Comparison of ENCODE assay signal across 28 mouse cellular contexts in the genomic region with DNA sequence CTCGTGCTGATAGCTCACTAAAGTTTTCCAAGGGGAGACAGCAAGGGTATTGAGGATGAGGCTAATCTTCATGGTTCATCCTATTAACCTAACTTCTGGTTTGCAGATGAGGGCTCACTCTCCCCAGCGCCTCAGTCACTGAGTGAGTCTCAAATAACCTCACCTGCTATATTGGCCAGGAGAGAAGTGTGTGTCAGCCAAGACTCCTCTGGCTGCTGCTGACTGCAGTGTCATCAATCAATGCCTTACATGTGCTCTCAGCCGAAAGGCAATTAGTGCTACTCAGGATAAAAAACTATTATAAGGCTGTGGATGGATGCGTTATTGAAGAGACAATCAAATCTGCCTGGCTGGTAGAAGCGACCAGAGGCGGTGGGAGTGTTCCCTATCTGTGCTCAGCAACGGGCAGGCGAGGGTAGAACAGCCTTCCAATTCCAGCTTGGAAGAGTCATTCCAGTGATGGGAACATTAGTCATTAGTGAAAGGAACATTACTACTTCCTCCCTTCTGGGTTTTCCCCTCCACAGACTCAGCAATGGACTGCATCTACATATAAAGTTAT.
A peak's percentile ranks its signal among the peaks of the same experiment; 100 is the strongest.
DNase-seq lines count a peak whose midpoint lies in the region; ATAC-seq and TF ChIP-seq lines count a peak whose summit lies in the region.
"Had no signal": no experiment of that assay in that cellular context is flagged by ENCODE, and none has a peak within 500 bp of the region (broad histone marks: within the 10 kb centered on the region; RNA-seq: fewer than 3 reads in every experiment).

No protein-coding gene starts in this region.

- H3K4me3 ChIP-seq in midbrain, postnatal 0 days (ENCODE audit: low read depth, low read length): no peak overlapping the region
- H3K4me3 ChIP-seq in midbrain, embryonic 16.5 days (ENCODE audit: low read depth, low read length): no peak overlapping the region
- no peak overlapping the region for H3K4me3 ChIP-seq in hindbrain, embryonic 13.5 days
- no peak overlapping the region for H3K4me3 ChIP-seq in neural tube, embryonic 14.5 days (ENCODE audit: low read depth, low read length)
- H3K4me3 ChIP-seq in kidney, adult 2 months (ENCODE audit: insufficient read depth, low read depth, low read length): no peak overlapping the region
- H3K4me3 ChIP-seq: forebrain, embryonic 13.5 days; heart, embryonic 10.5 days; heart, embryonic 15.5 days; limb, embryonic 10.5 days; limb, embryonic 15.5 days; liver, embryonic 15.5 days; neural tube, embryonic 13.5 days; stomach, embryonic 15.5 days had no signal

- no peak overlapping the region for H3K4me2 ChIP-seq in midbrain, postnatal 0 days (ENCODE audit: low read depth, low read length, poor library complexity, severe bottlenecking)
- no peak overlapping the region for H3K4me2 ChIP-seq in midbrain, embryonic 16.5 days (ENCODE audit: low read length)
- H3K4me2 ChIP-seq in hindbrain, embryonic 13.5 days: no peak overlapping the region
- H3K4me2 ChIP-seq in neural tube, embryonic 14.5 days (ENCODE audit: low read depth, low read length): no peak overlapping the region
- H3K4me2 ChIP-seq: forebrain, embryonic 13.5 days; heart, embryonic 15.5 days; limb, embryonic 15.5 days; liver, embryonic 15.5 days; lung, embryonic 14.5 days; neural tube, embryonic 13.5 days; stomach, embryonic 15.5 days had no signal

- H3K27ac ChIP-seq in midbrain, postnatal 0 days (ENCODE audit: low read depth, low read length): no peak overlapping the region
- H3K27ac ChIP-seq in midbrain, embryonic 16.5 days (ENCODE audit: low read length): no peak overlapping the region
- H3K27ac ChIP-seq in hindbrain, embryonic 13.5 days: no peak overlapping the region
- no peak overlapping the region for H3K27ac ChIP-seq in neural tube, embryonic 14.5 days (ENCODE audit: low read depth, low read length)
- no peak overlapping the region for H3K27ac ChIP-seq in kidney, adult 2 months (ENCODE audit: insufficient read depth, low read depth, low read length)
- H3K27ac ChIP-seq: forebrain, embryonic 13.5 days; heart, embryonic 10.5 days; heart, embryonic 15.5 days; limb, embryonic 10.5 days; limb, embryonic 15.5 days; liver, embryonic 15.5 days; neural tube, embryonic 13.5 days; stomach, embryonic 15.5 days had no signal

- H3K36me3 ChIP-seq in midbrain, postnatal 0 days (ENCODE audit: insufficient read depth, low read length): no peaks in the 10 kb centered on the region
- H3K36me3 ChIP-seq in midbrain, embryonic 16.5 days (ENCODE audit: control insufficient read depth, insufficient read depth, low read length): no peaks in the 10 kb centered on the region
- H3K36me3 ChIP-seq in hindbrain, embryonic 13.5 days: no peaks in the 10 kb centered on the region
- H3K36me3 ChIP-seq in neural tube, embryonic 14.5 days (ENCODE audit: control insufficient read depth, insufficient read depth, low read length): no peaks in the 10 kb centered on the region
- no peaks in the 10 kb centered on the region for H3K36me3 ChIP-seq in kidney, adult 2 months (ENCODE audit: control insufficient read depth, insufficient read depth, low read length)
- H3K36me3 ChIP-seq: heart, embryonic 10.5 days; heart, embryonic 15.5 days; limb, embryonic 10.5 days; limb, embryonic 15.5 days; liver, embryonic 15.5 days; neural tube, embryonic 13.5 days; stomach, embryonic 15.5 days had no signal

- 80% methylated on average over 8 of the region's 8 CpGs for WGBS in midbrain, postnatal 0 days
- WGBS in midbrain, embryonic 16.5 days: 78% methylated on average over 8 of the region's 8 CpGs
- WGBS in hindbrain, embryonic 13.5 days: 57% methylated on average over 8 of the region's 8 CpGs
- WGBS in neural tube, embryonic 14.5 days: 43% methylated on average over 8 of the region's 8 CpGs
- 62% methylated on average over 8 of the region's 8 CpGs for whole genome bisulfite sequencing in kidney, adult 2 months

- H3K4me1 ChIP-seq in midbrain, postnatal 0 days (ENCODE audit: insufficient read depth, low read length): no peaks in the 10 kb centered on the region
- no peaks in the 10 kb centered on the region for H3K4me1 ChIP-seq in midbrain, embryonic 16.5 days (ENCODE audit: control insufficient read depth, insufficient read depth, low read length)
- H3K4me1 ChIP-seq in hindbrain, embryonic 13.5 days (replicated peaks): no peaks in the 10 kb centered on the region
- H3K4me1 ChIP-seq in neural tube, embryonic 14.5 days (ENCODE audit: control insufficient read depth, insufficient read depth, low read length): no peaks in the 10 kb centered on the region
- H3K4me1 ChIP-seq in kidney, adult 2 months (ENCODE audit: control insufficient read depth, insufficient read depth, low read length): no peaks in the 10 kb centered on the region
- H3K4me1 ChIP-seq: forebrain, embryonic 13.5 days; heart, embryonic 10.5 days; heart, embryonic 15.5 days; limb, embryonic 10.5 days; limb, embryonic 15.5 days; liver, embryonic 15.5 days; neural tube, embryonic 13.5 days; stomach, embryonic 15.5 days had no signal

- no peak overlapping the region for H3K9ac ChIP-seq in midbrain, postnatal 0 days (replicated peaks; ENCODE audit: low read length, poor library complexity, severe bottlenecking)
- no peak overlapping the region for H3K9ac ChIP-seq in midbrain, embryonic 16.5 days (ENCODE audit: low read depth, low read length)
- H3K9ac ChIP-seq in hindbrain, embryonic 13.5 days: no peak overlapping the region
- H3K9ac ChIP-seq in neural tube, embryonic 14.5 days (replicated peaks; ENCODE audit: low read depth, low read length): no peak overlapping the region
- H3K9ac ChIP-seq: forebrain, embryonic 13.5 days; heart, embryonic 15.5 days; limb, embryonic 15.5 days; liver, embryonic 15.5 days; lung, embryonic 14.5 days; neural tube, embryonic 13.5 days; stomach, embryonic 15.5 days had no signal

- no peak for ATAC-seq in midbrain, postnatal 0 days (ENCODE audit: low FRiP score)
- no peak for ATAC-seq in midbrain, embryonic 16.5 days
- peak; percentile 52 for ATAC-seq in hindbrain, embryonic 13.5 days (ENCODE audit: low FRiP score)
- peak; percentile 76 for ATAC-seq in neural tube, embryonic 14.5 days (ENCODE audit: low read depth)
- ATAC-seq: forebrain, embryonic 13.5 days; intestine, postnatal 0 days had no signal

- DNase-seq in midbrain, postnatal 0 days (ENCODE audit: low spot score): peak; percentile 16
- DNase-seq in brain, adult 2 months (ENCODE audit: low read depth, low spot score): peak; percentile 13
- DNase-seq in liver: no peak
- no peak for DNase-seq in right cerebral cortex, postnatal 4 days
- no peak for DNase-seq in kidney, adult 2 months
- DNase-seq: cerebellum, adult 8-10 months; cerebellum, postnatal 25 days; gastrocnemius, postnatal 10 days; heart, adult 11 months; kidney, postnatal 14 days; lung, embryonic 14.5 days; lung, postnatal 14 days; midbrain, embryonic 14.5 days; retina, postnatal 1 day; right cerebral cortex, postnatal 14 days had no signal

- no peak for TF ChIP-seq POLR2A in kidney, adult 2 months (IDR thresholded peaks at IDR 0.05; ENCODE audit: low read depth, low read length)

- TF ChIP-seq CTCF in midbrain, postnatal 0 days (IDR thresholded peaks at IDR 0.05): no peak
- TF ChIP-seq CTCF in kidney, adult 2 months (conservative IDR thresholded peaks at IDR 0.05; ENCODE audit: insufficient read depth, insufficient read length, low read depth, low read length): no peak

- no peaks in the 10 kb centered on the region for H3K9me3 ChIP-seq in midbrain, postnatal 0 days (ENCODE audit: low read length)
- H3K9me3 ChIP-seq in midbrain, embryonic 16.5 days (replicated peaks; ENCODE audit: control insufficient read depth, low read length, poor library complexity, severe bottlenecking): no peaks in the 10 kb centered on the region
- no peaks in the 10 kb centered on the region for H3K9me3 ChIP-seq in hindbrain, embryonic 13.5 days
- H3K9me3 ChIP-seq in neural tube, embryonic 14.5 days (ENCODE audit: control insufficient read depth, low read length): no peaks in the 10 kb centered on the region
- H3K9me3 ChIP-seq: forebrain, embryonic 13.5 days; heart, embryonic 10.5 days; heart, embryonic 15.5 days; limb, embryonic 10.5 days; limb, embryonic 15.5 days; liver, embryonic 15.5 days; neural tube, embryonic 13.5 days; stomach, embryonic 15.5 days had no signal

- H3K27me3 ChIP-seq in midbrain, postnatal 0 days (ENCODE audit: insufficient read depth, low read length): 0 out of 2 replicates have a peak, but pooled peaks cover 2% of the 10 kb centered on the region
- no peaks in the 10 kb centered on the region for H3K27me3 ChIP-seq in midbrain, embryonic 16.5 days (ENCODE audit: control insufficient read depth, insufficient read depth, low read depth, low read length)
- 0 out of 2 replicates have a peak, but pooled peaks cover 7% of the 10 kb centered on the region for H3K27me3 ChIP-seq in hindbrain, embryonic 13.5 days
- H3K27me3 ChIP-seq in neural tube, embryonic 14.5 days (ENCODE audit: control insufficient read depth, insufficient read depth, low read length): no peaks in the 10 kb centered on the region
- no peaks in the 10 kb centered on the region for H3K27me3 ChIP-seq in kidney, adult 2 months (replicated peaks; ENCODE audit: control insufficient read depth, insufficient read depth, low read length)
- H3K27me3 ChIP-seq: CH12.LX; forebrain, embryonic 13.5 days; heart, embryonic 15.5 days; liver, embryonic 15.5 days; stomach, embryonic 15.5 days had no signal

Comparison
In these comparisons a context has a peak if more than half of its experiments do, and no peak if none do; other contexts are left out.
1. ATAC-seq: peak in hindbrain, embryonic 13.5 days (single experiment) and neural tube, embryonic 14.5 days (single experiment); none in midbrain, postnatal 0 days (single experiment) and midbrain, embryonic 16.5 days (single experiment).
2. DNase-seq: peak in midbrain, postnatal 0 days (single experiment) and brain, adult 2 months (single experiment); none in liver (single experiment), right cerebral cortex, postnatal 4 days (single experiment) and kidney, adult 2 months (single experiment).